Mouse (Mus musculus) kidney, embryonic 15.5 days (tissue): ENCODE results near the gene Cplx1. TPM values are rescaled to one million over a fixed set of nuclear protein-coding genes. Genes with fewer than 3 reads are reported as not detected.
"Not testable (repeated sequence)": the region's sequence is repeated elsewhere in the genome, so short reads cannot be mapped to it uniquely, and the experiment has no call there.

ENCODE experiments used
- ATAC-seq: fragments of 200-750 bp; cut with Nextera tagmentation; replicated peaks from 2 replicates; pipeline ENCODE4 v1.8.0; 2017; ENCODE audit warnings: moderate TSS enrichment; ENCODE audit not compliant: low FRiP score
- H3K27ac ChIP-seq: fragments of 300-500 bp; sonication (generic); 2 replicates; pipeline ENCODE4 v1.5.1; 2015; ENCODE audit warnings: mild to moderate bottlenecking, inconsistent platforms
- H3K27me3 ChIP-seq: fragments of 300-500 bp; sonication (generic); 2 replicates; pipeline ENCODE4 v1.6.1; 2015; ENCODE audit warnings: inconsistent platforms
- H3K36me3 ChIP-seq: fragments of 300-500 bp; sonication (generic); 2 replicates; pipeline ENCODE4 v1.6.1; 2015; ENCODE audit warnings: inconsistent platforms
- H3K4me1 ChIP-seq: fragments of 300-500 bp; sonication (generic); 2 replicates; pipeline ENCODE4 v1.6.1; 2015; ENCODE audit warnings: inconsistent platforms
- H3K4me2 ChIP-seq: fragments of 300-500 bp; sonication (generic); 2 replicates; pipeline ENCODE4 v1.6.1; 2015; ENCODE audit warnings: moderate library complexity, mild to moderate bottlenecking, inconsistent platforms
- H3K4me3 ChIP-seq: fragments of 300-500 bp; sonication (generic); replicated peaks from 2 replicates; pipeline ENCODE4 v1.5.1; 2015; ENCODE audit warnings: mild to moderate bottlenecking, inconsistent platforms
- H3K9ac ChIP-seq: fragments of 300-500 bp; sonication (generic); 2 replicates; pipeline ENCODE4 v1.6.1; 2015; ENCODE audit warnings: mild to moderate bottlenecking, inconsistent platforms
- H3K9me3 ChIP-seq: fragments of 300-500 bp; sonication (generic); replicated peaks from 2 replicates; pipeline ENCODE4 v1.6.1; 2016; ENCODE audit warnings: inconsistent platforms
- WGBS: fragments of 180-500 bp; shearing (Covaris S2); methylation state at CpG from one replicate; pipeline ENCODE4 v1.1.7; 2015; ENCODE audit warnings: mixed read lengths; 5-methylcytosine and 5-hydroxymethylcytosine counted together
- polyA plus RNA-seq: library from polyadenylated mRNA; unstranded; fragments of >200 nt; fragmentation: Nextera tagmentation; extraction: Ambion mirVana; gene quantifications from 2 replicates; pipeline ENCODE4 v1.2.1, GENCODE M21; 2015

Gene Cplx1
- polyA plus RNA-seq, 1 experiment from 2014 or later, result 2.2 TPM

DNA sequence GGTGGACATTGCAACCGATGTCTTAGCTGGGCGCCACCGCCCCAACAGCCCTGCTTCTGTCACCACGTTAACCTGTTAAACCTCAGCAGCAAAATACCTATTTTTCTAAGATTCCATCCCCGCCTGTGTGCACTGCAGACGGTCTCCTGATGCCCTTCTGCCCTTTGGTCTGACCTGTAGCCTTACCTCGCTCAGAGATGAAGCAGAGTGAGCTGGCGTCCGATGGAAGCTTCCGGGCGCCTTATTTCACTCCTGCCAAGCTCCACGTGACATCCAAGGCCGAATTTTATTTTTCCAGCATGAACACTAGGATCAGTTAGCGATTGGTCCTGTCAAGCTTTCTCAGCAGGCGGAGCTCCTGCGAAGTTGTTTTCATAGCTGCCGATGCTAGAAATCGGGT, 47.5 kb downstream of the Cplx1 start:
- H3K36me3 ChIP-seq, result peaks cover 88% of the 10 kb centered on the region
- H3K27ac ChIP-seq, result no peak overlapping the region
- H3K27me3 ChIP-seq, result no peaks in the 10 kb centered on the region
- H3K4me3 ChIP-seq, result no peak overlapping the region
- ATAC-seq, result no peak
- WGBS, result 88% methylated on average over 18 of the region's 18 CpGs
- no peak overlapping the region for H3K4me2 ChIP-seq
- no peaks in the 10 kb centered on the region for H3K4me1 ChIP-seq
- no peaks in the 10 kb centered on the region for H3K9me3 ChIP-seq
- H3K9ac ChIP-seq, result no peak overlapping the region

DNA sequence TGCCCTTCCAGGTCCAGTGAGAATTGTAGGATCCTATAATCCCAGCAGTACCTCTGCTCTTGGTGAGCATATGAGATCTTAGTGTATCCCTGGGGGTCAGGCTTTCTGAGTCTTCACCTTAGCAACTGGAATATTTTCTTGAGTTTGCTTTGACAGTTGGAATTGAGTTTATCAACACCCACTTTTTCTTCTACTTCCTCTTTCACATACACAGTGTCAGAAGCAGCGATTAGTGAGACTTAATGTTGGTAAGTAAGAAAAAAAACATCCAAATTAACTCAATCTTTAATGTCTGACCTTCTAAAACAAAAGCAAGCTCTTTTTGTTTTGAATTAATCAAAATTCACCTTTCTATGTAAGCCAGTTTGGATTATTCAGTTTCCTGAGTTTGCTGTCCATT, 48.3 kb downstream of the Cplx1 start:
- H3K4me2 ChIP-seq, result no peak overlapping the region

DNA sequence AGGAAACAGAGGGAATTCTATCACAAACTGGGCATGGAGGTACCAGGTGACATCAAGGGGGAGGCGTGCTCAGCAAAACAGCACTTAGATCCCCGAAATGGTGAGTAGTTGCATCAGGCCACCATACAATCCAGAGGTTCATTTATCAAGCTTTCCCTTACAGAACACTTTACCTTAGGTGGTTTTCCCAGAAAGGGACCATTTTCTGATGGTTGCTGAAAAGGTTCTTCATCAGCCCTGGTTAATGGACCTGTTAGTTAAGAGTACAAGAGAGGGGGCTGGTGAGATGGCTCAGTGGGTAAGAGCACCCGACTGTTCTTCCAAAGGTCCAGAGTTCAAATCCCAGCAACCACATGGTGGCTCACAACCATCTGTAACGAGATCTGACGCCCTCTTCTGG, 63.7 kb downstream of the Cplx1 start:
- H3K9ac ChIP-seq, H3K4me2 ChIP-seq, H3K27ac ChIP-seq, H3K9me3 ChIP-seq, H3K27me3 ChIP-seq, H3K4me1 ChIP-seq, ATAC-seq, H3K4me3 ChIP-seq: not testable (repeated sequence)
- H3K36me3 ChIP-seq, result peaks cover 85% of the 10 kb centered on the region
- 95% methylated on average over 5 of the region's 5 CpGs for WGBS

More for the DNA sequence above, 48.3 kb downstream of the Cplx1 start:
- no peak for ATAC-seq
- Histone ChIP-seq H3K27me3 (no peaks in the 10 kb centered on the region), H3K9ac (no peak overlapping the region), H3K27ac (no peak overlapping the region), H3K9me3 (no peaks in the 10 kb centered on the region), H3K4me1 (no peaks in the 10 kb centered on the region), H3K36me3 (peaks cover 94% of the 10 kb centered on the region), H3K4me3 (no peak overlapping the region)
- 95% methylated on average over 1 of the region's 1 CpGs for WGBS

DNA sequence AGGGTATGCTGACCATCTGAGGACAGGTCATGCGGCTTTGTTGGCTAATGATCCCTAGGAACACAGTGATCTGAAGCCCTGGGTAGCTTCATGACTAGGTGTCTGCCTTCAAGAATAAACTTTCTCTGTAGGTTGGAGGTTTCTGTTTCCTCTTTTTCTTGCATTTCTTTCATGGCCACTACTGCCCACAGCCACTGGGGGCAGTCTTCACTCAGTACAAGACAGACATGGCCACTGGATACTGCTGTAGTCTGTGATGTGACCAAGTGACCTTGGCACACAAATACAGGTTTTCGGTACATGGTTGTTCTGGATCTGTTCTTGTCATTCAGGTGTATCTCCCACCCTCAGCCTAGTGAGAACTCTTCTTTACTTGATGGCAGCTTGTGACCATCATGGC, 64.6 kb downstream of the Cplx1 start:
- Histone ChIP-seq H3K4me2 (no peak overlapping the region), H3K27me3 (no peaks in the 10 kb centered on the region), H3K27ac (no peak overlapping the region), H3K36me3 (peaks cover 78% of the 10 kb centered on the region), H3K9me3 (no peaks in the 10 kb centered on the region), H3K4me3 (no peak overlapping the region), H3K9ac (no peak overlapping the region), H3K4me1 (no peaks in the 10 kb centered on the region)
- no peak for ATAC-seq
- WGBS, result 95% methylated on average over 2 of the region's 2 CpGs

DNA sequence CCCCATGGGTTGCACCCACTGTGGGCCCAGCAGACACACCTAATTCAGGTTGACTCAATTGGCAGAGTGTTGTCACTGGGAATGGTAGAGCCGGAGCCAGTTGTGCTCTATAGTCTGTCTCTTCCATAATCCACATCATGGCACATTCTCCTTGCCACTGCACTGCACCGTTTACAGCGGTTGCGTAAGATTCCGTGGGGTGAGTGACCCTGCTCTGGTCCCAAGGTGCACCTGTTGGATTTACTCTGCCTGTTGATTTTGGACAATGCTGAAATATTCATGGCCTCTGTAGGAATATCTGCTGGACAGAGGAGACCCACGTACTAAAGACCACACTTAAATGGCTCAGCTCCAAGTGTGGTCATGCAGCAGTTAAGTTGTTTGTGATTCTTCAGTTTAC, 66.8 kb downstream of the Cplx1 start:
- no peak for ATAC-seq
- Histone ChIP-seq H3K4me1 (no peaks in the 10 kb centered on the region), H3K36me3 (peaks cover 72% of the 10 kb centered on the region), H3K27me3 (no peaks in the 10 kb centered on the region), H3K9me3 (no peaks in the 10 kb centered on the region), H3K4me2 (no peak overlapping the region), H3K27ac (no peak overlapping the region), H3K4me3 (no peak overlapping the region), H3K9ac (no peak overlapping the region)
- 94% methylated on average over 6 of the region's 6 CpGs for WGBS

DNA sequence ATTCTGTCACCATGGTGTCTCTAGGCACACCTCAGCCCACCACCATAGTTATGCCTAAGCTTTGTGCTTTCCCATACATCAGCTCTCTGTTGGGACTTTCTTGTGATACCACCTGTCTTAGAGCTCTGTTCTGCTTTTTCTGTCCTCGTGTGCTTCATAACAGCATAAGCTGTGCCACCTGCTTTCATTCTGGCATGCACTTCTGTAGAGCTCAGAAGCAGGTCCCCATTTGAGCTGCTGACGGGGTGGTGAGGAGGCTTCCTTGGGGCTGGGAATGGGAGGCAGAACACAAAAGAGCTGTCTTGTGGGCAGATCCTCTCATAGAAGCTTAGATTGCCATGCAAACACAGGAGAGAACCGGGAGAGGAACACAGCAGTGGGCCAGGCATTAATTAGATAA, 73.8 kb downstream of the Cplx1 start:
- Histone ChIP-seq H3K4me2 (no peak overlapping the region), H3K4me1 (no peaks in the 10 kb centered on the region), H3K9ac (no peak overlapping the region), H3K27ac (no peak overlapping the region), H3K36me3 (peaks cover 82% of the 10 kb centered on the region), H3K4me3 (no peak overlapping the region), H3K9me3 (no peaks in the 10 kb centered on the region), H3K27me3 (no peaks in the 10 kb centered on the region)
- ATAC-seq, result no peak
- WGBS, result 94% methylated on average over 3 of the region's 3 CpGs

DNA sequence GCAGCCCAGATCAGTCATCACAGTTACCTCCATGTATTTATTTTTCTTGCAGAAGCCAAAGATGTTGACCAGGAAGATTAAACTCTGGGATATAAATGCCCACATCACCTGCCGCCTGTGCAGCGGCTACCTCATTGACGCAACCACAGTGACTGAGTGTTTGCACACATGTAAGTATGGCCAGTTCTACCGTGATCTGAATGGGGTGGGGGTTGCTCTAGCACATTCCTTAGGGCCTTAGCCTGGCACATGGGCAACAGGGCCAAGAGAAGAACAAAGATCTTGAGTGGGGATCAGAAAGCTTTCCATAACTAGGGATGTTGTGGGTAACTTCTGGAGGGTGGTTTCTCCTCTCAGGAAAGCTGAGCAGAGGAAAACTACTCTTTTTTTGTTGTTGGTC, 76.1 kb downstream of the Cplx1 start:
- H3K4me3 ChIP-seq, result no peak overlapping the region
- ATAC-seq, result no peak
- H3K36me3 ChIP-seq, result peaks cover 76% of the 10 kb centered on the region
- 88% methylated on average over 4 of the region's 4 CpGs for WGBS
- no peaks in the 10 kb centered on the region for H3K9me3 ChIP-seq
- H3K9ac ChIP-seq, result no peak overlapping the region
- no peaks in the 10 kb centered on the region for H3K27me3 ChIP-seq
- no peak overlapping the region for H3K27ac ChIP-seq
- no peaks in the 10 kb centered on the region for H3K4me1 ChIP-seq
- no peak overlapping the region for H3K4me2 ChIP-seq

DNA sequence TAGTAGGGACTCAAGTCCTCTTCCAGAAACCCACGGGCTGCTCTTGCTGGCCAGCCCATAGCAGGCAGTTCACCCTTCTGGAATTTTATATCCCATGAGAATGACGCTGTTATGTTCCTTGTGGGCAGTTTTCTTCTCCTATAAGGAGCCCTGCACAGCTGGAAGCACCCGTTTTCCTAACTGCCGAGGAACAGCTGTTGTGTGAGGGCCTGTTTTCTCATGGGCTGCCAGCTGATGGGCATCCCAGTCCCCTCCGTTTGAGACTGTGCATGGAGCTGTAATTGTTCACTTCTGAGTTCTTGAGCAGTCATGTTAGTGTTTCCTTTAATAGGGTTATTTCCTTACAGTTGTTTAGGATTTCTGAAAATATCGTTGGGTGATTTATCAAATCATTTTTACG, 80.2 kb downstream of the Cplx1 start:
- H3K4me1 ChIP-seq, result peaks cover 5% of the 10 kb centered on the region; the same call in 1 of the 2 replicates
- H3K9ac ChIP-seq, result no peak overlapping the region

More for the DNA sequence above, 80.2 kb downstream of the Cplx1 start:
- H3K27ac ChIP-seq, result no peak overlapping the region
- H3K4me2 ChIP-seq, result no peak overlapping the region
- 71% methylated on average over 7 of the region's 7 CpGs for WGBS
- H3K9me3 ChIP-seq, result no peaks in the 10 kb centered on the region
- no peak overlapping the region for H3K4me3 ChIP-seq
- H3K36me3 ChIP-seq, result peaks cover 37% of the 10 kb centered on the region
- ATAC-seq, result no peak
- H3K27me3 ChIP-seq, result no peaks in the 10 kb centered on the region

Other genes starting within 250 kb of the Cplx1 start
- gene Pigg, start 237.4 kb downstream of the Cplx1 start, polyA plus RNA-seq, result 6.7 and 7.5 TPM in 2 replicates
- 0.09 TPM in 1 of 2 replicates, not detected in the other for gene Gm42517, start 182.1 kb downstream of the Cplx1 start, polyA plus RNA-seq
- 0.31 and 0.34 TPM in 2 replicates for gene Pde6b, start 161.6 kb downstream of the Cplx1 start, polyA plus RNA-seq
- 446 and 492 TPM in 2 replicates for gene Atp5k, start 115.6 kb downstream of the Cplx1 start, polyA plus RNA-seq
- 0.58 and 0.70 TPM in 2 replicates for gene Mfsd7a, start 101.1 kb downstream of the Cplx1 start, polyA plus RNA-seq
- gene Pcgf3, start 88.8 kb downstream of the Cplx1 start, polyA plus RNA-seq, result 19.0 and 21.4 TPM in 2 replicates
- 53.2 and 53.3 TPM in 2 replicates for gene Gak, start 79.7 kb upstream of the Cplx1 start, polyA plus RNA-seq
- 25.5 and 28.1 TPM in 2 replicates for gene Tmem175, start 79.7 kb upstream of the Cplx1 start, polyA plus RNA-seq
- gene Idua, start 110.3 kb upstream of the Cplx1 start, polyA plus RNA-seq, result 10.2 and 11.1 TPM in 2 replicates
- gene Dgkq, start 119.6 kb upstream of the Cplx1 start, polyA plus RNA-seq, result 10.3 and 12.6 TPM in 2 replicates
- 4.3 and 4.9 TPM in 2 replicates for gene Slc26a1, start 125.5 kb upstream of the Cplx1 start, polyA plus RNA-seq
- gene Fgfrl1, start 142.4 kb upstream of the Cplx1 start, polyA plus RNA-seq, result 26.8 and 27.4 TPM in 2 replicates
- not detected in 2 replicates for gene Rnf212, start 225.0 kb upstream of the Cplx1 start, polyA plus RNA-seq
- gene Tmed11, start 245.3 kb upstream of the Cplx1 start, polyA plus RNA-seq, result not detected in 2 replicates